8 mouse cellular contexts compared by ENCODE assay signal in the genomic region with DNA sequence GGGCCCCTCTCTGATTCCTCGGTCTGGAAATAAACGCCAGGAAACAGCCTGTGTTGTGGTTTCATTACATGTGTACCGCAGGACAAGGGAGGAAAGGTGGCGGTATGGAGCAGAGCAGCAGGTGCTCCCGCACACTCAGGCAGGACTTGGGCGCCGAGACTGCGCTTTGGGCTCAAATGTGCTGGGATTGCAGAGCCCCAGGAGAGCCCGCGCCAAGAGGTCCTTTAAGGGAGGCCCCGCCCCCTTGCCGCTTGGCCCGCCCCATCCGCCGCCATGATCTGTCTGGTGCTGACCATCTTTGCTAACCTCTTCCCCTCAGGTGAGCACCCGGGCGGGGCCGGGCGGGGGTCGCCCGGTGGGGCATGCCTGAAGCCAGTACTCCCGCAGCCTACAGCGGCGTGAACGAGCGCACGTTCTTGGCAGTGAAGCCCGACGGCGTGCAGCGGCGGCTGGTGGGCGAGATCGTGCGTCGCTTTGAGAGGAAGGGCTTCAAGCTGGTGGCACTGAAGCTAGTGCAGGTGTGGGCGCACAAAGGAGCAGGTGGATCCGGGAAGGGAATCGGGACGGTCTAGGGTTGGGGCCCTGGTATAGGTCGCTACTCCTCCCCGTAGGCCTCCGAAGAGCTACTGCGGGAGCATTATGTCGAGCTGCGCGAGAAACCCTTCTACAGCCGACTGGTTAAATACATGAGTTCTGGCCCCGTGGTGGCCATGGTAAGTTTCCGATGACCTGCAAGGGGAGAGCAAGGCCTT. TPM values are rescaled to one million over a fixed set of nuclear protein-coding genes. Genes with fewer than 3 reads are reported as not detected.
A peak's percentile ranks its signal among the peaks of the same experiment; 100 is the strongest.
DNase-seq lines count a peak whose midpoint lies in the region; ATAC-seq and TF ChIP-seq lines count a peak whose summit lies in the region.

A gene (plus strand): TSS at position 260 of the 752 bp plus-strand sequence.

- peaks cover 50% of the 10 kb centered on the region for H3K36me3 ChIP-seq in intestine, embryonic 15.5 days
- H3K36me3 ChIP-seq in limb, embryonic 10.5 days, result peaks cover 74% of the 10 kb centered on the region
- peaks cover 33% of the 10 kb centered on the region for H3K36me3 ChIP-seq in midbrain, embryonic 11.5 days (ENCODE audit: control insufficient read depth, insufficient read depth, low read length)
- H3K36me3 ChIP-seq in small intestine, adult 2 months (ENCODE audit: control insufficient read depth, insufficient read depth, low read length), result peaks cover 45% of the 10 kb centered on the region

- peak; percentile 85 for ATAC-seq in intestine, embryonic 15.5 days
- ATAC-seq in midbrain, embryonic 11.5 days (ENCODE audit: low FRiP score), result peak; percentile 75

- H3K4me2 ChIP-seq in intestine, embryonic 15.5 days (replicated peaks), result peak within 1 kb of the TSS; percentile 92
- H3K4me2 ChIP-seq in midbrain, embryonic 11.5 days, result peak within 1 kb of the TSS; percentile 70

- DNase-seq in left cerebral cortex, adult 18-20 months (ENCODE audit: low spot score in 2 of 2), result peak; percentile 61 to 80
- DNase-seq in left cerebral cortex, adult 11 months (ENCODE audit: low spot score), result no peak
- DNase-seq in embryo, embryonic 10.5 days (ENCODE audit: low spot score), result peak; percentile 84
- peak in 1 of 2 experiments; percentile 67 for DNase-seq in gastrocnemius, postnatal 4 days (ENCODE audit: low spot score in 2 of 2)
- DNase-seq in limb, embryonic 10.5 days (ENCODE audit: low spot score), result peak; percentile 84
- peak; percentile 94 for DNase-seq in midbrain, embryonic 11.5 days (ENCODE audit: low spot score, missing footprints)

- peak within 1 kb of the TSS; percentile 87 for H3K27ac ChIP-seq in intestine, embryonic 15.5 days
- H3K27ac ChIP-seq in limb, embryonic 10.5 days, result peak within 1 kb of the TSS; percentile 87
- peak within 1 kb of the TSS; percentile 56 for H3K27ac ChIP-seq in midbrain, embryonic 11.5 days (ENCODE audit: low read depth, low read length)
- peak within 1 kb of the TSS; percentile 73 for H3K27ac ChIP-seq in small intestine, adult 2 months (ENCODE audit: insufficient read depth, low read depth, low read length)

- no peak for TF ChIP-seq CTCF in small intestine, adult 2 months (IDR thresholded peaks at IDR 0.05; ENCODE audit: extremely low read depth, insufficient read length, insufficient replicate concordance, low read depth, low read length)

- H3K4me1 ChIP-seq in intestine, embryonic 15.5 days (replicated peaks), result peaks cover 29% of the 10 kb centered on the region
- H3K4me1 ChIP-seq in limb, embryonic 10.5 days, result peaks cover 38% of the 10 kb centered on the region
- peaks cover 25% of the 10 kb centered on the region for H3K4me1 ChIP-seq in midbrain, embryonic 11.5 days (ENCODE audit: control insufficient read depth, insufficient read depth, low read length)
- peaks cover 11% of the 10 kb centered on the region for H3K4me1 ChIP-seq in small intestine, adult 2 months (ENCODE audit: control insufficient read depth, insufficient read depth, insufficient read length, low read length)

- no peaks in the 10 kb centered on the region for H3K27me3 ChIP-seq in intestine, embryonic 15.5 days (replicated peaks)
- no peaks in the 10 kb centered on the region for H3K27me3 ChIP-seq in limb, embryonic 10.5 days (ENCODE audit: low read depth, poor library complexity, severe bottlenecking)
- H3K27me3 ChIP-seq in midbrain, embryonic 11.5 days (ENCODE audit: control insufficient read depth, insufficient read depth, low read length), result no peaks in the 10 kb centered on the region
- H3K27me3 ChIP-seq in small intestine, adult 2 months (ENCODE audit: control insufficient read depth, insufficient read depth, low read length), result no peaks in the 10 kb centered on the region

- peak within 1 kb of the TSS; percentile 83 for H3K9ac ChIP-seq in intestine, embryonic 15.5 days
- H3K9ac ChIP-seq in midbrain, embryonic 11.5 days (ENCODE audit: low read length), result peak within 1 kb of the TSS; percentile 90

- 1% methylated on average over 50 of the region's 50 CpGs for WGBS in intestine, embryonic 15.5 days
- WGBS in limb, embryonic 10.5 days, result 2% methylated on average over 50 of the region's 50 CpGs
- 2% methylated on average over 47 of the region's 50 CpGs for WGBS in midbrain, embryonic 11.5 days
- WGBS in small intestine, adult 2 months, result under 1% methylated on average over 50 of the region's 50 CpGs

- peak within 1 kb of the TSS; percentile 91 for H3K4me3 ChIP-seq in intestine, embryonic 15.5 days (replicated peaks)
- H3K4me3 ChIP-seq in limb, embryonic 10.5 days, result peak within 1 kb of the TSS; percentile 86
- peak within 1 kb of the TSS; percentile 90 for H3K4me3 ChIP-seq in midbrain, embryonic 11.5 days (ENCODE audit: low read depth, low read length)
- H3K4me3 ChIP-seq in small intestine, adult 2 months (ENCODE audit: low read depth, low read length), result peak within 1 kb of the TSS; percentile 72

- TF ChIP-seq POLR2A in small intestine, adult 2 months (IDR thresholded peaks at IDR 0.05; ENCODE audit: low read depth, low read length), result no peak

- H3K9me3 ChIP-seq in intestine, embryonic 15.5 days, result no peaks in the 10 kb centered on the region
- no peaks in the 10 kb centered on the region for H3K9me3 ChIP-seq in limb, embryonic 10.5 days (replicated peaks)
- H3K9me3 ChIP-seq in midbrain, embryonic 11.5 days (ENCODE audit: control insufficient read depth, low read length), result no peaks in the 10 kb centered on the region

RNA-seq across cellular contexts. Expression of the gene that starts here (rescaled TPM):
- total RNA-seq in left cerebral cortex, adult 18-20 months (2021), result 10 to 100 TPM; 51.8 to 54.1 TPM
- 10 to 100 TPM; 10.3 to 14.5 TPM for total RNA-seq in gastrocnemius, postnatal 4 days (2021)
- 71.7 and 85.4 TPM in 2 replicates for polyA plus RNA-seq in intestine, embryonic 15.5 days (2015; fragmentation: Nextera tagmentation; extraction: Ambion mirVana)
- polyA plus RNA-seq in limb, embryonic 10.5 days (2016; fragmentation: Nextera tagmentation; extraction: Ambion mirVana), result 43.6 and 47.0 TPM in 2 replicates
- 48.0 and 49.5 TPM in 2 replicates for polyA plus RNA-seq in midbrain, embryonic 11.5 days (2014; fragmentation: Nextera tagmentation; extraction: Ambion mirVana)
- 29.4 and 52.4 TPM in 2 replicates for polyA plus RNA-seq in small intestine, adult 2 months (2012; rRNA removed)
